Mouse (Mus musculus): ENCODE results near the gene Cmtm3. TPM values are rescaled to one million over a fixed set of nuclear protein-coding genes. Genes with fewer than 3 reads are reported as not detected.
"Not testable (repeated sequence)": the region's sequence is repeated elsewhere in the genome, so short reads cannot be mapped to it uniquely, and the experiment has no call there.

The Cmtm3 gene
- polyA plus RNA-seq, 1 experiment from 2014 or later = 102 TPM

DNA sequence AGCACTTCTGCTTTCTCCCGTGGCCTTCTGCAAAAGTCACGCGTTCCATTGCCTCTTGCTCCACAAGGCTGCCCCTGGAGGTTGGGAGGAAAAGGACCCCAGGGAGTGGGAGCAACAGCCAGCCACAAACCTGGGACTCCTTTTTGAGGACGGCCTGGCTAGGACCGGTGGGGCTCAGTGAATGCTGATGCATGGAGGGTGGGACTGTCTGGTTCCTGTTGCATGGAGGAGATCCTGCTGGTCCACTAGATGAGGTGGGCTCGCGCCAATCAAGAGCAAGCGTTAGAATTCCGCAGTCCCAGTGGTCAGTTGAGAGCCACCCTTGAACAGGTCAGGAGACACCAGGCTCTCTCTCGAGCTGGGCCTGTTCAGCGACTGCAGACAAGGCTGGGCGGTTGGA lies 17.3 kb upstream of the Cmtm3 start, which contains the start of gene Cmtm2b:
Cmtm2b (plus strand) TSS at position 301 of the 400 bp plus-strand sequence.
- WGBS = 88% methylated on average over 12 of the region's 12 CpGs
- H3K27ac ChIP-seq; H3K36me3 ChIP-seq; H3K4me1 ChIP-seq (replicated peaks); H3K9me3 ChIP-seq; ATAC-seq (ENCODE audit: insufficient number of reproducible peaks, insufficient read depth, low FRiP score, low TSS enrichment, low read depth); H3K9ac ChIP-seq (replicated peaks); H3K4me3 ChIP-seq (replicated peaks); H3K4me2 ChIP-seq; H3K27me3 ChIP-seq: not testable (repeated sequence)

DNA sequence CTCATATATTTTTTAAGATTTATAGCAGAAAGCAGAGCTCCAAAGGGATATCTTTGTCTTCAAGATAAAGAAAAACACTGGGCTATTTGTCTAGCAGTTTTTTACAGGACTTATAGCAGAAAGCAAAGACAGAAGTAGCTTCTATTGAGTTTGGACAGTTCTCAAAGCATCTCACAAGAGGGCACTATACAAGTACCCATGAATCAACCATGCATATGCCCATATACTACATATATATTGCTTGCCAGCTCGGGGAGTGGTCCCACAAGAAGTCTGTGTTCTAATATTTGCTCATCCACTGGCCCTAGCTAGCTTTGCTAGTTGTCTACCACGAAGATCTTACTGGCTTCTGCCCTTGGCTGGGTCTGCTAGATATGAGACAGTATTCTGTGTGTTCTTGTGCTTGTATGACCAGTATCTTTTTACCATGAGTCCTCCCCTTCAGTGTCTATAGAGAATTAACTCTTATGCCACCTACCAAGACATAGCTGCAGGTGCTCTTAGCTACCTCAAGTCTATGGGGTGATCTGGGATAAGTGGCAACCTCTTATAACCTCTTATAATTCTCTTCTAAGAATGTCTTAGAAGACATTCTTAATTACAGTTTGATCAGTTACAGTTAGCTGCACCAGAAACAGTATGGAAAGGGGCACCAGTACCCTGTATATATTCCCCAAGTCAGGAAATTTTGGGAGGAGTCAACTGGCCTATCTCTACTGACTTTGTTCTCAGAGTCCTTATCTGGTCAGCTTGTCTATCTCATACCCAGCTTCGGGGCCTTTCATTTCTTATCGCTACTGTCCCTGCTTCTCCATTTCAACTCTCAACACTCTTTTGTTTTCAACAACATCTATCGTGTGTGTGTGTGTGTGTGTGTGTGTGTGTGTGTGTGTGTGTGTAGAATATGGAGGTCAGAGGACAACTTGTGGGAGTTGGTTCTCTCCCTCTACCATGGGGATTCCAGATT lies 6.3 kb upstream of the Cmtm3 start:
- Histone ChIP-seq H3K9me3 (no peaks in the 10 kb centered on the region), H3K9ac (replicated peaks) (no peak overlapping the region), H3K27ac (no peak overlapping the region), H3K4me2 (no peak overlapping the region), H3K36me3 (no peaks in the 10 kb centered on the region), H3K27me3 (no peaks in the 10 kb centered on the region), H3K4me1 (replicated peaks) (no peaks in the 10 kb centered on the region), H3K4me3 (replicated peaks) (no peak overlapping the region)
- 74% methylated on average over 5 of the region's 5 CpGs for WGBS
- no peak for ATAC-seq (ENCODE audit: insufficient number of reproducible peaks, insufficient read depth, low FRiP score, low TSS enrichment, low read depth)

DNA sequence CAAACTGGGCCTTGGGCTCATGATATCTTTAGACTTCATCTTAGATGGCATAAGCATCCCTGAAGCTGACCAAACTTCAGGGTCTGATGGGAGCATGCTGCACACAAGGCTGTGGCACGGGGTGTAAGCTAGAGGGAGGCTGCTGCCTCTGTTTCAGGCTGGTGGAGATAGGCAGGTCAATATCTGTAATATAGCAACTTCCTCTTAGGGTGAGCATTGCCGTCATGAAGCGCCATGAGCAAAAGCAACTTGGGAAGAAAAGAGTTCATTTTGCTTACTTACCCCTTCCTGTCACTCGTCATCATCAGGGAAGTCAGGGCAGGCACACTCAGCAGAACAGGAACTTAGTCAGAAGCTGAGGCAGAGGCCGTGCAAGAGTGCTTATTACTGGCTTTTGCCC lies 5.4 kb upstream of the Cmtm3 start:
- Histone ChIP-seq H3K36me3 (no peaks in the 10 kb centered on the region), H3K9ac (replicated peaks) (no peak overlapping the region), H3K4me3 (replicated peaks) (no peak overlapping the region), H3K9me3 (no peaks in the 10 kb centered on the region), H3K27me3 (no peaks in the 10 kb centered on the region), H3K4me1 (replicated peaks) (no peaks in the 10 kb centered on the region), H3K4me2 (no peak overlapping the region), H3K27ac (no peak overlapping the region)
- no peak for ATAC-seq (ENCODE audit: insufficient number of reproducible peaks, insufficient read depth, low FRiP score, low TSS enrichment, low read depth)
- 69% methylated on average over 5 of the region's 5 CpGs for WGBS

DNA sequence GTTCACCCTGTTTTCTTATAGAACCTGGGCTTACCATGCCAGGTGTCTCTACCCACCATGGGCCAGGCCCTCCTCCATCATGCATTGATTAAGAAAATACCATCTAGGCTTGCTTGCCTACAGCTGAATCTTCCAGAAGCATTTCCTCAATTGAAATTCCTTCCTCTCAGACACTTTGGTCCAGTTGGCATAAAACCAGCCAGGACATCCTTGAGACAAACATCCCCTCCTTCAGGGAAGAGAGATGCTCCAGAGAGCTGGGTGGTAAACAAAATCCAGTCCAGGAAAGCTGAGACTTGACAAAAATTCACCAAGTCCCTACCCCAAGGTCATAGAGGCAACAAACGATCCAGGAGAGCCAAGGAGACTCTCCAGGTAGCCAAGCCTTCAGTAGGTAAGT lies 5.0 kb upstream of the Cmtm3 start:
- no peak overlapping the region for H3K4me2 ChIP-seq
- H3K4me3 ChIP-seq (replicated peaks) = no peak overlapping the region
- ATAC-seq (ENCODE audit: insufficient number of reproducible peaks, insufficient read depth, low FRiP score, low TSS enrichment, low read depth) = no peak
- H3K4me1 ChIP-seq (replicated peaks) = no peaks in the 10 kb centered on the region
- H3K9ac ChIP-seq (replicated peaks) = no peak overlapping the region
- no peaks in the 10 kb centered on the region for H3K36me3 ChIP-seq
- no peaks in the 10 kb centered on the region for H3K9me3 ChIP-seq
- peaks cover 2% of the 10 kb centered on the region; the same call in 1 of the 2 replicates for H3K27me3 ChIP-seq
- H3K27ac ChIP-seq = no peak overlapping the region
- 76% methylated on average over 1 of the region's 1 CpGs for WGBS

DNA sequence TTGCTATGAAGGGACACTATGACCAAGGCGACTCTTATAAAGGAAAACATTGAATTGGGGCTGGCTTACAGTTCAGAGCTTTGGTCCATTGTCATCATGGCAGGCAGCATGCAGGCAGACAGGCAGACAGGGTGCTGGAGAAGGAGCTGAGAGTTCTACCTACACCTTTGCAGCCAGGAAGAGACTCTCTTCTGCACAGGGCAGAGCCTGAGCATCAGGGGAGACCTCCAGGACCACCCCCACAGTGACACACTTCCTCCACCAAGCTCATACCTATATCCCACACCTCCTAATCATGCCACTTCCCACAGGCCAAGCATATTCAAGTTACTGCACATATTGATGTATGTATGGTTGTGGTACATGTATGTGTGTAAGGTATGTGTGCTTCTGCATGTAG lies 2.4 kb upstream of the Cmtm3 start:
- Histone ChIP-seq H3K27me3 (peaks cover 5% of the 10 kb centered on the region; the same call in 1 of the 2 replicates), H3K4me1 (replicated peaks) (peaks cover 6% of the 10 kb centered on the region; the same call in 1 of the 2 replicates), H3K9ac (replicated peaks) (no peak overlapping the region), H3K9me3 (no peaks in the 10 kb centered on the region), H3K27ac (no peak overlapping the region), H3K4me3 (replicated peaks) (no peak overlapping the region), H3K4me2 (no peak overlapping the region), H3K36me3 (no peaks in the 10 kb centered on the region)
- WGBS = 80% methylated on average over 1 of the region's 1 CpGs
- no peak for ATAC-seq (ENCODE audit: insufficient number of reproducible peaks, insufficient read depth, low FRiP score, low TSS enrichment, low read depth)

DNA sequence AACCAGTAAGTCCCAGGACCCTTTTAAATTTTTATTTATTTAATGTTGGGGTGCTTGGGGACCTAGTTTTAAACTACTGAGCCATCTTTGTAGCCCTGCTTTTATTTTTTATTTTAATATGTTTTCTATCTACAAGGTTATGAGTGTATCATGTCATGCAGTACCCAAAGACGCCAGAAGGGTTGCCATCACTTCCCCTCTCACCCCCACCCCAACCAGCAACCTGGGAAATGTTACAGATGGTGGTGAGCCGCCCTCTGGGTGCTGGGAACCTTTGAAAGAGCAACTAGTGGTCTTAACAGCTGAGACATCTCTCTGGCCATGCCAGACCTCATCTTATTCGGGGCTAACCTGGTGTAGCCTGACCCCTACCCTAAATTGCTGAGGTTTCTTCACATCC lies 1.3 kb upstream of the Cmtm3 start:
- Histone ChIP-seq H3K4me3 (replicated peaks) (no peak overlapping the region), H3K4me2 (no peak overlapping the region), H3K9ac (replicated peaks) (no peak overlapping the region), H3K27me3 (peaks cover 5% of the 10 kb centered on the region; the same call in 1 of the 2 replicates), H3K4me1 (replicated peaks) (peaks cover 7% of the 10 kb centered on the region; the same call in 1 of the 2 replicates), H3K9me3 (no peaks in the 10 kb centered on the region), H3K36me3 (no peaks in the 10 kb centered on the region), H3K27ac (no peak overlapping the region)
- ATAC-seq (ENCODE audit: insufficient number of reproducible peaks, insufficient read depth, low FRiP score, low TSS enrichment, low read depth) = no peak
- 59% methylated on average over 3 of the region's 3 CpGs for WGBS

DNA sequence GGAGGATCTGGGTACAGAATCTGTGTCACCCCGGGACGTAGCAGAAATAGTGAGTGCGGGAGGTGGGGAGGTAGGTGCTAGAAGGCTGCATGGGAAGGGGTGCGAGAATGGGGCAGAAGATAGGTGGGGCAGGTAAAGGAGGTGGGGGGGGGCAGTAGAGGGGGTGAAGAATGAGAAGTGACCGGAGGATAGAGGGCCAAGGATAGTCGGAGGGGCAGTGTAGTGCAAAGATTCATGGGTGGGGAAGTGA lies 698 bp downstream of the Cmtm3 start:
- Histone ChIP-seq H3K36me3 (no peaks in the 10 kb centered on the region; the same call in 1 of the 2 replicates), H3K4me3 (replicated peaks) (peak overlapping the region; percentile 65), H3K27ac (no peak overlapping the region), H3K27me3 (peaks cover 5% of the 10 kb centered on the region; the same call in 1 of the 2 replicates), H3K9me3 (no peaks in the 10 kb centered on the region), H3K4me1 (replicated peaks) (peaks cover 7% of the 10 kb centered on the region; the same call in 1 of the 2 replicates), H3K4me2 (peak overlapping the region; percentile 86), H3K9ac (replicated peaks) (peak overlapping the region; percentile 78)
- 0 out of 2 replicates have a peak, but pooled peaks have one; percentile 9 for ATAC-seq (ENCODE audit: insufficient number of reproducible peaks, insufficient read depth, low FRiP score, low TSS enrichment, low read depth)
- WGBS = 3% methylated on average over 6 of the region's 6 CpGs

DNA sequence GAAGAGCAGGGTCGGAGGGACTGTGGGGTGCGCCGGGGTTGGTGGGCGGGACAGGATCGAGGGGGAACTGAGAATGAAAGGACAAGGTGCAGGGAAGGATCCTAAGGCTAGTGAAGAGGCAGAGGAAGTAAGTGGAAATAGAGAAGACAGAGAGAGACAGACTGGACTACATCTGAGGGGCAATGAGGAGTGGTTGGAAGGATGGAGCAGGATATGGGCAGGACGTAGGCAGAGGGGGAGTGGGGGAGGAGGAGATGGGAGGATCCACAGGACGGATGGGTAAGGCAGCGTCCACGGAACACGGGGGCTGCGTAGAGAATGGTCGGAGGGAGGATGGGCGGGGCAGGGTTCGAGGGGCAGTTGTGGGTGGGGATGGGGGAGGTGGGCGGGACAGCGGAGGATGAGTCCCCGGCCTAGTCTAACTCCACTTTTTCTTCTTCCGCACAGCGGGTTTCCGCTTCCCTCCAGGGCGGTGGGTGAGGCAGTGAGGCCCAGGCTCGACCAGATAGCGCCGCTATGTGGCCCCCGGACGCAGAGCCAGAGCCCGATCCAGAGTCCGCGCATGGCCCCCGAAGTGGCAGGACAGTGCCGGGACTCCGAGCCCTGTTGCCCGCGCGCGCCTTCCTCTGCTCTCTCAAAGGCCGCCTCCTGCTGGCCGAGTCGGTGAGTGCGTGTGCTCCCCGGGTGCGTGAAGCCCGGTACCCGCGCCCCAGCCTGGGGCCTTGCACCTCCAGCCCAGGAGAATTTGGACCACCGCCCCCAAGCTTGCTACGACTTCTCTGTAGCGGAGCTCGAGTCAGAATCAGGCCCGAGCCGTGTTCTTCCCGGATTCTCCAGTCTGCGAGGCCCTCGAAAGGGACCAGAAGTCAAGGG lies 1.3 kb downstream of the Cmtm3 start:
- H3K9ac ChIP-seq (replicated peaks) = peak overlapping the region; percentile 78
- ATAC-seq (ENCODE audit: insufficient number of reproducible peaks, insufficient read depth, low FRiP score, low TSS enrichment, low read depth) = peak; percentile 74
- H3K4me2 ChIP-seq = peak overlapping the region; percentile 86
- H3K27me3 ChIP-seq = peaks cover 5% of the 10 kb centered on the region; the same call in 1 of the 2 replicates
- under 1% methylated on average over 52 of the region's 54 CpGs for WGBS
- H3K9me3 ChIP-seq = no peaks in the 10 kb centered on the region
- H3K4me1 ChIP-seq (replicated peaks) = peaks cover 7% of the 10 kb centered on the region; the same call in 1 of the 2 replicates
- peaks cover 5% of the 10 kb centered on the region; the same call in 1 of the 2 replicates for H3K36me3 ChIP-seq
- peak overlapping the region; percentile 65 for H3K4me3 ChIP-seq (replicated peaks)
- H3K27ac ChIP-seq = peak overlapping the region; percentile 74

DNA sequence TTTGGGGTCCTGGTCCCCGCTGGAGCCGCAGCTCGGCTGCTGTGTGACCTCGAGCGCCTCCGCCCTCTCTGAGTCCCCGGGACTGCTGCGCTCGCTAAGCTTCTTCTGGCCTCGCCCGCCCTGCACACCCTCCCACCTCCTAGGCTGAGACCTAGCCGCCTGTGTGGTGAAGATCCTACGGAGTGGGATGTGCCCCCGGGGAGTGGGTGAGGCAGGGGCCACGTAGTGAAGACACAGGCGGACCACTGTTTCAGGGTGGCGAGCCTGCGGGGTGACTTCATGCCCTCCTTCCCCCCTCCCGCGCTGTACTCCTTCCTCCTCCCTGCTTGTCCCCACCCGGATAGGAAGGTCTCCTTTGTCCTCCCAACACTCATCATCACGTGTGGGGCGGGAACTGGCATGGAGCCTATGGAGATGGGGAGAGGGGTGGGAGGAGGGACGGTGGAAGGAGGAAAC lies 1.9 kb downstream of the Cmtm3 start:
- Histone ChIP-seq H3K4me1 (replicated peaks) (peaks cover 7% of the 10 kb centered on the region; the same call in 1 of the 2 replicates), H3K27me3 (peaks cover 5% of the 10 kb centered on the region; the same call in 1 of the 2 replicates), H3K27ac (peak overlapping the region; percentile 74), H3K4me2 (peak overlapping the region; percentile 86), H3K4me3 (replicated peaks) (peak overlapping the region; percentile 65), H3K9me3 (no peaks in the 10 kb centered on the region), H3K9ac (replicated peaks) (peak overlapping the region; percentile 78), H3K36me3 (peaks cover 12% of the 10 kb centered on the region; the same call in 1 of the 2 replicates)
- WGBS = 0% methylated on average over 24 of the region's 24 CpGs
- ATAC-seq (ENCODE audit: insufficient number of reproducible peaks, insufficient read depth, low FRiP score, low TSS enrichment, low read depth) = peak; percentile 61

DNA sequence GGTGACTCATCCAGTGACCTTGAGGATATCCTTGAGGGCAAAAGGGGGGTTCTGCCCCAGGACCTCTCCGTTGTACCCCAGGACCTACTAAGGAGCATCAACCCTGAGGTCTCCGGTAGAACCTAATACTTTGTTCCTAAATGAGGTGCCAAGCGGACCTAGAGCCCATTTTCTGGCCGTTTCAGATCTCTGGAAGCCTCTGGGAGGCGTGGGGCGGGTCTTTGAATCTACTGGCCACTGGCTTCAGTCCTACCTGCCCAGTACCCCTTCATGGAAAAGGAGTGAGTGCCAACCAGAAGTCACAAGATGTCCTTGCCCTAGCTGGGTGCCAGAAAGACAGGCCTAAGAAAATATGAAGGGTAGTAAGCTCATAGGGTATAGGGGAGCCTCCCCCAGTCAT lies 2.5 kb downstream of the Cmtm3 start:
- H3K9me3 ChIP-seq = no peaks in the 10 kb centered on the region
- H3K4me3 ChIP-seq (replicated peaks) = peak overlapping the region; percentile 65
- H3K9ac ChIP-seq (replicated peaks) = peak overlapping the region; percentile 78; the same call in 1 of the 2 replicates
- peaks cover 5% of the 10 kb centered on the region; the same call in 1 of the 2 replicates for H3K27me3 ChIP-seq
- peaks cover 7% of the 10 kb centered on the region; the same call in 1 of the 2 replicates for H3K4me1 ChIP-seq (replicated peaks)
- ATAC-seq (ENCODE audit: insufficient number of reproducible peaks, insufficient read depth, low FRiP score, low TSS enrichment, low read depth) = no peak
- peaks cover 17% of the 10 kb centered on the region; the same call in 1 of the 2 replicates for H3K36me3 ChIP-seq
- WGBS = 51% methylated on average over 6 of the region's 6 CpGs
- H3K27ac ChIP-seq = no peak overlapping the region
- peak overlapping the region; percentile 86 for H3K4me2 ChIP-seq
